Mouse (Mus musculus) lung, embryonic 16.5 days (tissue): ENCODE measurements around the gene Pbld1. TPM values are rescaled to one million over a fixed set of nuclear protein-coding genes. Genes with fewer than 3 reads are reported as not detected.

Source experiments
- ATAC-seq: fragments of 200-750 bp; cut with Nextera tagmentation; 2 replicates; pipeline ENCODE4 v1.8.0; 2017; ENCODE audit warnings: low read depth, mild to moderate bottlenecking, moderate library complexity
- H3K27ac ChIP-seq: fragments of 300-500 bp; sonication (generic); 2 replicates; pipeline ENCODE4 v1.5.1; 2014; ENCODE audit warnings: mild to moderate bottlenecking, control low read depth, low read length
- H3K27me3 ChIP-seq: fragments of 300-500 bp; sonication (generic); 2 replicates; pipeline ENCODE4 v1.6.1; 2014; ENCODE audit warnings: low read depth, low read length, mixed read lengths; ENCODE audit not compliant: control insufficient read depth, insufficient read depth
- H3K36me3 ChIP-seq: fragments of 300-500 bp; sonication (generic); 2 replicates; pipeline ENCODE4 v1.6.1; 2014; ENCODE audit warnings: low read length; ENCODE audit not compliant: control insufficient read depth, insufficient read depth
- H3K4me1 ChIP-seq: fragments of 300-500 bp; sonication (generic); replicated peaks from 2 replicates; pipeline ENCODE4 v1.6.1; 2014; ENCODE audit warnings: low read length, mixed read lengths; ENCODE audit not compliant: control insufficient read depth, insufficient read depth
- H3K4me2 ChIP-seq: fragments of 300-500 bp; sonication (generic); 2 replicates; pipeline ENCODE4 v1.6.1; 2014; ENCODE audit warnings: low read depth, low read length, control low read depth
- H3K4me3 ChIP-seq: fragments of 300-500 bp; sonication (generic); 2 replicates; pipeline ENCODE4 v1.5.1; 2014; ENCODE audit warnings: mild to moderate bottlenecking, low read length, control low read depth
- H3K9ac ChIP-seq: fragments of 300-500 bp; sonication (generic); 2 replicates; pipeline ENCODE4 v1.6.1; 2014; ENCODE audit warnings: low read length, control low read depth
- H3K9me3 ChIP-seq: fragments of 300-500 bp; sonication (generic); 2 replicates; pipeline ENCODE4 v1.6.1; 2016; ENCODE audit warnings: low read length; ENCODE audit not compliant: control insufficient read depth
- WGBS: fragments of 180-500 bp; shearing (Covaris S2); extraction: QIAGEN DNeasy Blood & Tissue Kit; methylation state at CpG from one replicate; pipeline ENCODE4 v1.1.7; 2014; 5-methylcytosine and 5-hydroxymethylcytosine counted together
- polyA plus RNA-seq: library from polyadenylated mRNA; unstranded; fragments of >200 nt; fragmentation: Nextera tagmentation; extraction: Ambion mirVana; gene quantifications from 2 replicates; pipeline ENCODE4 v1.2.1, GENCODE M21; 2015

The Pbld1 gene
- polyA plus RNA-seq, 1 experiment from 2014 or later: 1.1 TPM

DNA sequence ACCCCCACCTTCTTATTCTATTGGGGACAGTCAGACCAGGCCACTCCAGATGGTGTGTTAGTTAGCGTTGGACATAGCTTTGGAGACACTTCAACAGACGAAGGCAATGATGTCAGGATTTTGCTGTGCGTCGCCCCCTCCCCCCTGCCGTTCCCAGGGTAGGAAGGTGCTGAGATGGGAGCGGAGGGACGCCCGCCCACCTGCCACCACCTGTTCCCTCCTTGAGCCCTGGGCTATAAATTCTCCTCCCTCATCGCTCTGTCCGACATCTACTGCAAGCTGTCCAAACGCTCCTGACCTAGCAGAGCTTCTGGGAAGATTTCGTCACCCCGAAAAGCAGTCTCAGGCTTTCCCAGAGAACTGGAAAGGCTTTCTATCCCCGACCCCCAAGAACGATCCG, 39.6 kb downstream of the Pbld1 start, which contains the start of gene Atoh7:
Atoh7 (plus strand) TSS at position 131 of the 400 bp plus-strand sequence.
- peak within 1 kb of the TSS; percentile 97 for H3K4me2 ChIP-seq
- no peak within 1 kb of the TSS for H3K27ac ChIP-seq
- H3K27me3 ChIP-seq: peaks cover 30% of the 10 kb centered on the region
- peak within 1 kb of the TSS; percentile 64 for H3K9ac ChIP-seq
- ATAC-seq: no peak
- H3K4me3 ChIP-seq: peak within 1 kb of the TSS; percentile 64
- peaks cover 6% of the 10 kb centered on the region for H3K4me1 ChIP-seq
- no peaks in the 10 kb centered on the region for H3K36me3 ChIP-seq
- 8% methylated on average over 16 of the region's 16 CpGs for WGBS
- no peaks in the 10 kb centered on the region for H3K9me3 ChIP-seq

DNA sequence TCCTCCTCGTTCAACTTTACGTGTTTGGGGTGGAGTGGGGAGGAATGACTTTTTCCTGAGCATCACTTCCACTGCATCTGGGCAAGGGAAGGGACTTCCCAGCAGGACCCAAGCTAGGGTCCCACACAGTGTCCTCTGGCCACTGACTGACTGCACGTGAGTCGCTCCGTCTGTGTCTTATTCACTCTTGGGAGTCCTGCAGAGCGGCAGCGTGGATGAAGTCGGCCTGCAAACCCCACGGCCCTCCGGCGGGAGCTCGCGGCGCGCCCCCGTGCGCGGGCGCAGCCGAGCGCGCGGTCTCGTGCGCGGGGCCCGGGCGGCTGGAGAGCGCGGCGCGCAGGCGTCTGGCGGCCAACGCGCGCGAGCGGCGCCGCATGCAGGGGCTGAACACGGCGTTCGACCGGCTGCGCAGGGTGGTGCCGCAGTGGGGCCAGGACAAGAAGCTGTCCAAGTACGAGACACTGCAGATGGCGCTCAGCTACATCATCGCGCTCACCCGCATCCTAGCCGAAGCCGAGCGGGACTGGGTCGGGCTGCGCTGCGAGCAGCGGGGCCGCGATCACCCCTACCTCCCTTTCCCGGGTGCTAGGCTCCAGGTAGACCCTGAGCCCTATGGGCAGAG, 40.1 kb downstream of the Pbld1 start:
- Histone ChIP-seq H3K4me1 (peaks cover 6% of the 10 kb centered on the region), H3K27me3 (peaks cover 30% of the 10 kb centered on the region), H3K4me2 (peak overlapping the region; percentile 97), H3K36me3 (no peaks in the 10 kb centered on the region), H3K9me3 (no peaks in the 10 kb centered on the region), H3K4me3 (peak overlapping the region; percentile 64), H3K9ac (peak overlapping the region; percentile 64), H3K27ac (no peak overlapping the region)
- ATAC-seq: peak; percentile 90
- WGBS: under 1% methylated on average over 57 of the region's 62 CpGs

DNA sequence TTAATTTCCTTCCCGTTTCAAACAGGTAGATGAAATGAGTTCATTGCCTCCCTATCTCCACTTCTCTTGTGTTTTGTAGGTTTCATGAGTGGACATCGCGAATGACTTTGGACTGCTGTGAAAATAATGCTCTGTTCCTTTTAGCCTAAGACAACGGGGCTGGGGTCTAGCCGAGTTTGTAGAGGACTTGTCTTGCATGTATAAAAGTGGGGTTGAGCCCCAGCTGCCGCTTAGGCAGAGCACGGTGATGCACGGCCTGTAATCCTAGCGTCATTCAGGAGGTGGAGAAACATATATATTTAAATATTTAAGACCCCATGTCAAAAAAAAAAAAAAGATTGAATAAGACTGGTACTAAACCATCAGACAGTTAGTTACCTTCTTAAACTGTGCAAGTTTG, 40.7 kb downstream of the Pbld1 start:
- no peak overlapping the region for H3K27ac ChIP-seq
- H3K36me3 ChIP-seq: no peaks in the 10 kb centered on the region
- H3K9ac ChIP-seq: peak overlapping the region; percentile 64
- H3K9me3 ChIP-seq: no peaks in the 10 kb centered on the region
- peaks cover 6% of the 10 kb centered on the region for H3K4me1 ChIP-seq
- H3K4me2 ChIP-seq: peak overlapping the region; percentile 97
- H3K27me3 ChIP-seq: peaks cover 30% of the 10 kb centered on the region
- ATAC-seq: no peak
- 15% methylated on average over 9 of the region's 9 CpGs for WGBS
- H3K4me3 ChIP-seq: peak overlapping the region; percentile 64

DNA sequence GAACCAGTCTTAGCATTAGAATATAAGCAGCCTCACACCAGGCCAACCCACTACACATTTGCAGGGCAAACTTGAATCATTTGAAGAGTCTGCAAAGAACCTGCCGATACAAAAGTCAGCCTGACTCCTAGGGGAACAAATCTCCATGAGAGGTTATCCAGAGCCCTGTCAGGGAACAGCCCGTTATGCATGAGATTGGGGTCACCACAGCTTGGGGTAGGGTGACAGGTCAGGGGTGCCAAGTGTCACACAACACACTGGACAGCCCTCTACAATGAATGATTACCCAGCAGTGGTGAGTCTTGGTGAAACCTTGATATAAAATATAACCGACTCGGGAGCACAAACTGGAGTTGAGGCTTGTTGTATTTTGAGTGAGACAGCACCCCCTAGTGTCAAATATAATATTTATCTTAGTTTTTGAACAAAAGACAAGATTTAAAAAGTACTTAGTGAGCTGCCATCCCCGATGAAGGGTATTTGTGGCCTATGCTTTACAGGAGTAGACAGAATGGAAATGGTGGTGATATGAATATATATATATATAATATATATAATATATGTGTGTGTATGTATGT, 53.2 kb downstream of the Pbld1 start:
- no peaks in the 10 kb centered on the region for H3K36me3 ChIP-seq
- peaks cover 4% of the 10 kb centered on the region for H3K9me3 ChIP-seq
- H3K4me2 ChIP-seq: no peak overlapping the region
- peak; percentile 34; the same call in 1 of the 2 replicates for ATAC-seq
- H3K4me3 ChIP-seq: no peak overlapping the region
- H3K27ac ChIP-seq: no peak overlapping the region
- WGBS: 40% methylated on average over 5 of the region's 5 CpGs
- H3K4me1 ChIP-seq: no peaks in the 10 kb centered on the region
- H3K9ac ChIP-seq: no peak overlapping the region
- no peaks in the 10 kb centered on the region for H3K27me3 ChIP-seq

DNA sequence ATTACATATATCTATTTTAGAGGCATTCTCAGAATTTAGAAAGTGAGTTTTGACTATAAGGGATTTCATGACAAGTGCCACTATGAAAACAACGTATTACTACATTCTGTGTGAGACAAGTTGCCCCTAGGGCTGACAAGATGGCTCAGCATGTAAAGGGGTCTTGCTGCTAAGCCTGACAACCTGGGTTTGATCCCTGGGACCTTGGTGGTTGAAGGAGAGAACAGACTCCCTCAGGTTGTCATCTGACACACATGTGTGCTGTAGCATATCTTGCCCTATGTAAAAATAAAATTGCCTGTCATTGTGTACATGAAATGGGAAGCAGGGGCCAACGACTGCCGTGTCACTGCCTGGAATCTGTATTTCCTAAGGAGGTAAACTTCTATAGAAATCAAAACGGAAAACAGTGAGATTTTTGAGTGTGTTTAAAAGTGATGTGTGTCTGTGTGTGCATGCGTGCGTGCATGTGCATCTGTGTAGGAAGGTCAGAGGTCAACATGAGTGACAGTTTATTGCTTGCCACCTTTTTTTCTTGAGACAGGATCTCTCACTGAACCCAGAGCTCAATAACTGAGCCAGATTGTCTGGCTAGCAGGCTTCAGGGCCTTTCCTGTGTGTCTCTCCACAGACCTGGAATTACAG, 53.9 kb downstream of the Pbld1 start:
- no peaks in the 10 kb centered on the region for H3K4me1 ChIP-seq
- H3K9me3 ChIP-seq: peaks cover 4% of the 10 kb centered on the region
- no peaks in the 10 kb centered on the region for H3K36me3 ChIP-seq
- no peak for ATAC-seq
- no peak overlapping the region for H3K4me2 ChIP-seq
- no peak overlapping the region for H3K9ac ChIP-seq
- H3K27me3 ChIP-seq: no peaks in the 10 kb centered on the region
- WGBS: 79% methylated on average over 6 of the region's 6 CpGs
- no peak overlapping the region for H3K27ac ChIP-seq
- H3K4me3 ChIP-seq: no peak overlapping the region

DNA sequence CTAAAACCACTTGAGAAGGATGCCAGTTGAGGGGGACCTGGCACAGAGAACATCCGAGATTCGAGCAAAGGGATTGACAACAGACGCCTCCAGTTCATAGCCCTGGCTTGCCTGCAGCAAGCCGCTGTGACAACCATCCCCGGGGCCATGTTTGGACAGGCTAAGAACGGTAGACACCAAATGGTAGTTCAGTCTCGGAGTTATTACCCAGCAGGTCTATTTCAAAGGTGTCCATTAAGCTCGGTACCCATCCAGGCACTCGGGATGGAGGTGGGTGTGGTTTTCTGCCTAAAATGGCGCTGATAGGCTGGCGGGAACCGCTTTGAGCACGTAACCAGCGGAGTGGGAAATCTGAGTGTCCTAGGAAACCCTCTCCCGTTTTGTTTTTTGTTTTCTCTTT, 55.9 kb downstream of the Pbld1 start:
- no peak overlapping the region for H3K4me3 ChIP-seq
- no peak overlapping the region for H3K9ac ChIP-seq
- H3K4me1 ChIP-seq: no peaks in the 10 kb centered on the region
- WGBS: 86% methylated on average over 15 of the region's 15 CpGs
- H3K27me3 ChIP-seq: no peaks in the 10 kb centered on the region
- no peaks in the 10 kb centered on the region for H3K36me3 ChIP-seq
- no peak for ATAC-seq
- H3K4me2 ChIP-seq: no peak overlapping the region
- H3K27ac ChIP-seq: no peak overlapping the region
- peaks cover 4% of the 10 kb centered on the region for H3K9me3 ChIP-seq

DNA sequence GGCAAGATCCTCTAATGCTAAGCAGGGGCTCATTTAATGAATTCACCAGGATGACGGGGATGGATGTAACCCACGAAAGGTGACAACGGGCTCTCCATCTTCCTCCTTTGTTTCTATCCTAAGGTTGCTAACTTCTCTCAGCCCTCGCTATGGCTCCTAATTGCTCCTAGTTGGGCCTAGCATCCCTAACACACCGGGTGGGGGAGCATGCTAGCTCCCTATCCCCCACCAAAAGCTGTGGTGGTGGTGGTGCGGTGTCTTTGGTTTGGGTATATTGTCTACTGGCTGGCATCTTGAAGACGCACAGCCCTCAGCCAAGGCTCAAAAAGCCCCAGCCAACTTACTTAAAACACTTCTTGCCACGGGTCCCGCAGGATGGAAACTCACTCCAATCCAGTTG, 56.4 kb downstream of the Pbld1 start:
- WGBS: 90% methylated on average over 9 of the region's 9 CpGs
- H3K9me3 ChIP-seq: peaks cover under 1% of the 10 kb centered on the region; the same call in 1 of the 2 replicates
- H3K36me3 ChIP-seq: no peaks in the 10 kb centered on the region
- H3K9ac ChIP-seq: no peak overlapping the region
- no peaks in the 10 kb centered on the region for H3K4me1 ChIP-seq
- H3K27ac ChIP-seq: no peak overlapping the region
- H3K4me3 ChIP-seq: no peak overlapping the region
- no peak overlapping the region for H3K4me2 ChIP-seq
- no peak for ATAC-seq
- no peaks in the 10 kb centered on the region for H3K27me3 ChIP-seq

DNA sequence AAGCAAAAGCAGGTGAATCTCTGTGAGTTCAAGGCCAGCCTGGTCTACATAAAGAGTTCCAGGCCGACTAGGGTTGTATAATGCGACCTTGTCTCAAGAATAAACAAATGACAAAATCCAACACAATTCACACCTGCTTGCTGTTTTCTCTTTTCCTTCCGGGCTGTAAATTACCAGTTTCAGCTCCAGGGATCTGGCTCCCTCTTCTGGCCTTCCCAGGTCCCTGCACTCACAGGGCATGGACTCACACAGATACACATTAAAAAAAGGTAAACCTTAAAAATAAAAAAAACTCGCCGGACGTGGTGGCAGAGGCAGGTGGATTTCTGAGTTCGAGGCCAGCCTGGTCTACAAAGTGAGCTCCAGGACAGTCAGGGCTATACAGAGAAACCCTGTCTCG, 57.6 kb downstream of the Pbld1 start:
- Histone ChIP-seq H3K36me3 (no peaks in the 10 kb centered on the region), H3K4me2 (no peak overlapping the region), H3K27me3 (no peaks in the 10 kb centered on the region), H3K9ac (no peak overlapping the region), H3K27ac (no peak overlapping the region), H3K9me3 (no peaks in the 10 kb centered on the region), H3K4me3 (no peak overlapping the region), H3K4me1 (no peaks in the 10 kb centered on the region)
- WGBS: 91% methylated on average over 8 of the region's 8 CpGs
- no peak for ATAC-seq

DNA sequence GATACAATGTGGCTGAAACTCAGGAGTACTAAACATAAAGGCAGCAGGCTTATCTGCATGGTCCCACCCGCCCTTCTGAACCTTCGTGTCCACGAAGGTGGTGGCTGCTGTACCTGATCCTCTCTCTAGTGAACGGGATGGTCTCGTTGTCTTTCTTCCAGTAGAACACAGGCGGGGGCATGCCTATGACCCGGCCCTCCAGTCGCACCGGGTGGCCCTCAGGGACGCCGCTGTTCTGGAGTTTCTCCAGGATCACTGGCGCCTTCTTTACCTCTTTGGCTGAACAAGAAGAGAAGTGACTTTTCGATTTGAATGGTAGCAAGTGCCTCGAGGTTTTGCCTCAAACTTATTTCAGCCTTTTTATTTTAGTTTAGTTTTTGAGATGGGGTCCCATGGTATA, 60.0 kb downstream of the Pbld1 start:
- no peak overlapping the region for H3K4me2 ChIP-seq
- H3K9ac ChIP-seq: no peak overlapping the region
- no peak for ATAC-seq
- no peaks in the 10 kb centered on the region for H3K9me3 ChIP-seq
- no peaks in the 10 kb centered on the region for H3K4me1 ChIP-seq
- H3K4me3 ChIP-seq: no peak overlapping the region
- WGBS: 64% methylated on average over 14 of the region's 14 CpGs
- H3K36me3 ChIP-seq: no peaks in the 10 kb centered on the region
- H3K27ac ChIP-seq: no peak overlapping the region
- no peaks in the 10 kb centered on the region for H3K27me3 ChIP-seq
